Mouse (Mus musculus) bone marrow, adult 2 months (tissue): ENCODE data around the gene 1110032A03Rik.

Experiments used
- CTCF ChIP-seq: fragments of 200-500 bp; IDR thresholded peaks from 2 replicates; pipeline ENCODE4 v1.5.1; 2011; ENCODE audit warnings: low read length, control low read depth; ENCODE audit not compliant: control insufficient read depth, insufficient read depth
- POLR2A ChIP-seq: fragments of 200-500 bp; IDR thresholded peaks from 2 replicates; pipeline ENCODE4 v1.6.1; 2011; ENCODE audit warnings: low read depth, mild to moderate bottlenecking, control low read depth, low read length, borderline replicate concordance; ENCODE audit not compliant: control insufficient read depth

GRCm38 (mm10) chr9:50821651-50822050, 46.3 kb upstream of the 1110032A03Rik start:
- no peak for TF ChIP-seq POLR2A
- no peak for TF ChIP-seq CTCF
